Mouse (Mus musculus): ENCODE measurements around the gene Slc1a1.

Slc1a1 gene

GRCm38 (mm10) chr19:28852001-28852400, 17.2 kb downstream of the Slc1a1 start:
- no peak for DNase-seq (ENCODE audit: low spot score in 2 of 2)

- DNase-seq (ENCODE audit: low spot score in 2 of 2), result no peak
Measured at GRCm38 (mm10) chr19:28854831-28855230, 20.0 kb downstream of the Slc1a1 start.

GRCm38 (mm10) chr19:28860246-28860645, 25.4 kb downstream of the Slc1a1 start:
- no peak for DNase-seq (ENCODE audit: low spot score in 2 of 2)

- no peak for DNase-seq (ENCODE audit: low spot score in 2 of 2)
Measured at GRCm38 (mm10) chr19:28863626-28864025, 28.8 kb downstream of the Slc1a1 start.

GRCm38 (mm10) chr19:28864981-28865380, 30.1 kb downstream of the Slc1a1 start:
- no peak for DNase-seq (ENCODE audit: low spot score in 2 of 2)

- DNase-seq (ENCODE audit: low spot score in 2 of 2), result no peak
Measured at GRCm38 (mm10) chr19:28865501-28865900, 30.7 kb downstream of the Slc1a1 start.

GRCm38 (mm10) chr19:28869251-28869855, 34.5 kb downstream of the Slc1a1 start:
- DNase-seq (ENCODE audit: low spot score in 2 of 2), result no peak

GRCm38 (mm10) chr19:28870351-28870750, 35.5 kb downstream of the Slc1a1 start:
- DNase-seq (ENCODE audit: low spot score in 2 of 2), result no peak

- no peak for DNase-seq (ENCODE audit: low spot score in 2 of 2)
Measured at GRCm38 (mm10) chr19:28879476-28879875, 44.6 kb downstream of the Slc1a1 start.

GRCm38 (mm10) chr19:28883126-28883525, 48.3 kb downstream of the Slc1a1 start:
- no peak for DNase-seq (ENCODE audit: low spot score in 2 of 2)

- DNase-seq (ENCODE audit: low spot score in 2 of 2), result no peak
Measured at GRCm38 (mm10) chr19:28888496-28888895, 53.6 kb downstream of the Slc1a1 start.

- DNase-seq (ENCODE audit: low spot score in 2 of 2), result no peak
Measured at GRCm38 (mm10) chr19:28889251-28889650, 54.4 kb downstream of the Slc1a1 start.

- DNase-seq (ENCODE audit: low spot score in 2 of 2), result no peak
Measured at GRCm38 (mm10) chr19:28891238-28891637, 56.4 kb downstream of the Slc1a1 start.

- no peak for DNase-seq (ENCODE audit: low spot score in 2 of 2)
Measured at GRCm38 (mm10) chr19:28891864-28892263, 57.0 kb downstream of the Slc1a1 start.

GRCm38 (mm10) chr19:28896639-28897038, 61.8 kb downstream of the Slc1a1 start:
- no peak for DNase-seq (ENCODE audit: low spot score in 2 of 2)

GRCm38 (mm10) chr19:28897497-28897896, 62.6 kb downstream of the Slc1a1 start:
- no peak for DNase-seq (ENCODE audit: low spot score in 2 of 2)

GRCm38 (mm10) chr19:28900771-28901170, 65.9 kb downstream of the Slc1a1 start:
- DNase-seq (ENCODE audit: low spot score in 2 of 2), result no peak

GRCm38 (mm10) chr19:28902111-28902510, 67.3 kb downstream of the Slc1a1 start:
- DNase-seq (ENCODE audit: low spot score in 2 of 2), result no peak

GRCm38 (mm10) chr19:28902806-28903205, 68.0 kb downstream of the Slc1a1 start:
- no peak for DNase-seq (ENCODE audit: low spot score in 2 of 2)

- DNase-seq (ENCODE audit: low spot score in 2 of 2), result no peak
Measured at GRCm38 (mm10) chr19:28903536-28904119, 68.8 kb downstream of the Slc1a1 start.

- no peak for DNase-seq (ENCODE audit: low spot score in 2 of 2)
Measured at GRCm38 (mm10) chr19:28908186-28908585, 73.3 kb downstream of the Slc1a1 start.

GRCm38 (mm10) chr19:28908693-28909092, 73.8 kb downstream of the Slc1a1 start:
- no peak for DNase-seq (ENCODE audit: low spot score in 2 of 2)

GRCm38 (mm10) chr19:28914598-28914997, 79.7 kb downstream of the Slc1a1 start:
- no peak for DNase-seq (ENCODE audit: low spot score in 2 of 2)

Data from urinary bladder, postnatal 4 days (tissue).